16 mouse cellular contexts compared by ENCODE assay signal in the genomic region with DNA sequence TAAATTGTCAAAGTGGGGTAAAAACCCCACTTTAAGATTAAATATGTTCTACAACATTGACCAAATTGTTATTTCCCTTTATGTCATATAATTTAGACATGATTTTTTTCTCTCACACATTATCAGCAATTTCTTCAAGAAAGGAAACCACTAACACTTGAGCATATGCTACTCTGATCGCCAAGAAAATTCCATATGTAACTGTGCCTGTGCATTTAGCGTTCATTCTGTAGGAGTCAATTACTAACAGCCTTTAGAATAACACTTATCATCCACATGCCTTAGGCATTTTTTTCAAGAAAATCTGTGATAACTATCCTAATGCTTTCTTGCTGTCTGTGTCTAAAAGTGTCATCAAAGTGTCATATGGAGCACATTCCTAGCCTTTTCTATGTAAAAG.
"Had no signal": no experiment of that assay in that cellular context is flagged by ENCODE, and none has a peak within 500 bp of the region (broad histone marks: within the 10 kb centered on the region; RNA-seq: fewer than 3 reads in every experiment).

No protein-coding gene starts in this region.

- DNase-seq: retina, postnatal 1 day; right cerebral cortex, adult 18-20 months; right cerebral cortex, postnatal 14 days; right cerebral cortex, postnatal 25 days; right cerebral cortex, postnatal 4 days; spleen, adult 18-20 months; thymus, adult 18-20 months; thymus, adult 2 months; thymus, postnatal 14 days; thymus, postnatal 25 days; thymus, postnatal 36 days; thymus, postnatal 4 days had no signal

- H3K27ac ChIP-seq: neural tube, embryonic 13.5 days; neural tube, embryonic 15.5 days; stomach, embryonic 15.5 days; stomach, postnatal 0 days had no signal

- H3K9ac ChIP-seq: neural tube, embryonic 13.5 days; neural tube, embryonic 15.5 days; stomach, embryonic 15.5 days had no signal

- H3K4me2 ChIP-seq: neural tube, embryonic 13.5 days; neural tube, embryonic 15.5 days; stomach, embryonic 15.5 days had no signal

- H3K9me3 ChIP-seq: neural tube, embryonic 13.5 days; neural tube, embryonic 15.5 days; stomach, embryonic 15.5 days had no signal

- H3K27me3 ChIP-seq: neural tube, embryonic 13.5 days; neural tube, embryonic 15.5 days; stomach, embryonic 15.5 days had no signal

- H3K4me3 ChIP-seq: neural tube, embryonic 13.5 days; neural tube, embryonic 15.5 days; stomach, embryonic 15.5 days had no signal

- H3K4me1 ChIP-seq: neural tube, embryonic 13.5 days; neural tube, embryonic 15.5 days; stomach, embryonic 15.5 days had no signal

- H3K36me3 ChIP-seq: neural tube, embryonic 13.5 days; neural tube, embryonic 15.5 days; stomach, embryonic 15.5 days had no signal
